Mouse (Mus musculus) intestine, embryonic 14.5 days (tissue): ENCODE data around the gene Med9. TPM values are rescaled to one million over a fixed set of nuclear protein-coding genes. Genes with fewer than 3 reads are reported as not detected.
A peak's percentile ranks its signal among the peaks of the same experiment; 100 is the strongest.

Source experiments
- ATAC-seq: fragments of 200-750 bp; cut with Nextera tagmentation; replicated peaks from 2 replicates; pipeline ENCODE4 v1.8.0; 2017; ENCODE audit warnings: low read depth, moderate number of reproducible peaks, moderate TSS enrichment, moderate library complexity; ENCODE audit not compliant: low FRiP score, low TSS enrichment
- DNase-seq: peaks from one replicate; pipeline ENCODE4 v3.0.0-alpha.2; 2018; ENCODE audit warnings: low spot score
- H3K27ac ChIP-seq: fragments of 300-500 bp; sonication (generic); 2 replicates; pipeline ENCODE4 v1.5.1; 2014; ENCODE audit warnings: low read depth, mild to moderate bottlenecking, control low read depth
- H3K27me3 ChIP-seq: fragments of 300-500 bp; sonication (generic); replicated peaks from 2 replicates; pipeline ENCODE4 v1.6.1; 2014; ENCODE audit warnings: low read length, control low read depth; ENCODE audit not compliant: control insufficient read depth, insufficient read depth
- H3K36me3 ChIP-seq: fragments of 300-500 bp; sonication (generic); 2 replicates; pipeline ENCODE4 v1.6.1; 2014; ENCODE audit warnings: low read length, control low read depth; ENCODE audit not compliant: control insufficient read depth, insufficient read depth
- H3K4me1 ChIP-seq: fragments of 300-500 bp; sonication (generic); replicated peaks from 2 replicates; pipeline ENCODE4 v1.6.1; 2014; ENCODE audit warnings: low read length, control low read depth, mixed read lengths; ENCODE audit not compliant: control insufficient read depth, insufficient read depth
- H3K4me2 ChIP-seq: fragments of 300-500 bp; sonication (generic); 2 replicates; pipeline ENCODE4 v1.6.1; 2014; ENCODE audit warnings: low read length
- H3K4me3 ChIP-seq: fragments of 300-500 bp; sonication (generic); 2 replicates; pipeline ENCODE4 v1.5.1; 2014; ENCODE audit warnings: low read depth, low read length, control low read depth, mixed read lengths
- H3K9ac ChIP-seq: fragments of 300-500 bp; sonication (generic); 2 replicates; pipeline ENCODE4 v1.6.1; 2014; ENCODE audit warnings: mild to moderate bottlenecking, low read length
- H3K9me3 ChIP-seq: fragments of 300-500 bp; sonication (generic); 2 replicates; pipeline ENCODE4 v1.6.1; 2016; ENCODE audit warnings: low read length, control low read depth; ENCODE audit not compliant: control insufficient read depth
- WGBS: fragments of 180-500 bp; shearing (Covaris S2); extraction: QIAGEN DNeasy Blood & Tissue Kit; methylation state at CpG from one replicate; pipeline ENCODE4 v1.1.7; 2014; 5-methylcytosine and 5-hydroxymethylcytosine counted together
- polyA plus RNA-seq: library from polyadenylated mRNA; unstranded; fragments of >200 nt; fragmentation: Nextera tagmentation; extraction: Ambion mirVana; gene quantifications from 2 replicates; pipeline ENCODE4 v1.2.1, GENCODE M21; 2014

The Med9 gene
- 41.0 and 41.5 TPM in 2 replicates for polyA plus RNA-seq

DNA sequence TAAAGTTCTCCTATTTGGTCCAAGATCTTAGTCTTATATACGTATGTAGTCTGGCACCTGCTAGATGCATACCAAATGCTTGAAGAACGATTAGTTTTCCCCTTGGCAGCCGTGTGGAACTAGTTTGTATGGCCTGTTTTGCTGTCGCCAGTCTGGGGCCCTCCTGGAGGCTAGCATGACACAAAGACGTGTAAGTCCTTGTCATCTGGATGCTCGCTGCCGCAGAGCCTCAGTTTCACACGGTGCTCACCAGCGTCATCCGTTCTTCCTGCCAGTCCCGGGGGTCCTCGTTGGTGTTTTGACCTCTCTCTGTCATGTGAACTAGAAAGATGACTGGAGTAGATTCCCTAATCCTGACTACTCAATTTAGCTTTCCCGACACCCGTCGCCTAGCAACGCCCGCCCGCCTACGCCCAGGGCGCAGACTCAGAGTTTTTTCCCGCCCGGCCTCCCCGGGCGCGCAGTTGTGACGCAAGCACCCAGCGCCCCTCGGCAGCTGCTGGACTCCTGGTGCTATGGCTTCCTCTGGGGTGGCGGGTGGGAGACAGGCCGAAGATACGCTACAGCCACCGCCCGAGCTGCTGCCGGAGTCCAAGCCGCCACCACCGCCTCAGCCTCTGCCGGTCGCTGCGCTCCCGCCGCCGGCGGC lies at the start of gene Med9:
Gene Med9, plus strand, starts transcription at position 455 of the 649 bp plus-strand sequence.
- no peaks in the 10 kb centered on the region for H3K9me3 ChIP-seq
- no peaks in the 10 kb centered on the region for H3K27me3 ChIP-seq
- ATAC-seq (peak; percentile 97), DNase-seq (peak; percentile 97)
- peak within 1 kb of the TSS; percentile 79 for H3K27ac ChIP-seq
- peak within 1 kb of the TSS; percentile 99 for H3K4me3 ChIP-seq
- peak within 1 kb of the TSS; percentile 93 for H3K4me2 ChIP-seq
- 0 out of 2 replicates have a peak, but pooled peaks cover 7% of the 10 kb centered on the region for H3K36me3 ChIP-seq
- under 1% methylated on average over 43 of the region's 43 CpGs for WGBS
- H3K9ac ChIP-seq: peak within 1 kb of the TSS; percentile 99
- H3K4me1 ChIP-seq: peaks cover 14% of the 10 kb centered on the region

DNA sequence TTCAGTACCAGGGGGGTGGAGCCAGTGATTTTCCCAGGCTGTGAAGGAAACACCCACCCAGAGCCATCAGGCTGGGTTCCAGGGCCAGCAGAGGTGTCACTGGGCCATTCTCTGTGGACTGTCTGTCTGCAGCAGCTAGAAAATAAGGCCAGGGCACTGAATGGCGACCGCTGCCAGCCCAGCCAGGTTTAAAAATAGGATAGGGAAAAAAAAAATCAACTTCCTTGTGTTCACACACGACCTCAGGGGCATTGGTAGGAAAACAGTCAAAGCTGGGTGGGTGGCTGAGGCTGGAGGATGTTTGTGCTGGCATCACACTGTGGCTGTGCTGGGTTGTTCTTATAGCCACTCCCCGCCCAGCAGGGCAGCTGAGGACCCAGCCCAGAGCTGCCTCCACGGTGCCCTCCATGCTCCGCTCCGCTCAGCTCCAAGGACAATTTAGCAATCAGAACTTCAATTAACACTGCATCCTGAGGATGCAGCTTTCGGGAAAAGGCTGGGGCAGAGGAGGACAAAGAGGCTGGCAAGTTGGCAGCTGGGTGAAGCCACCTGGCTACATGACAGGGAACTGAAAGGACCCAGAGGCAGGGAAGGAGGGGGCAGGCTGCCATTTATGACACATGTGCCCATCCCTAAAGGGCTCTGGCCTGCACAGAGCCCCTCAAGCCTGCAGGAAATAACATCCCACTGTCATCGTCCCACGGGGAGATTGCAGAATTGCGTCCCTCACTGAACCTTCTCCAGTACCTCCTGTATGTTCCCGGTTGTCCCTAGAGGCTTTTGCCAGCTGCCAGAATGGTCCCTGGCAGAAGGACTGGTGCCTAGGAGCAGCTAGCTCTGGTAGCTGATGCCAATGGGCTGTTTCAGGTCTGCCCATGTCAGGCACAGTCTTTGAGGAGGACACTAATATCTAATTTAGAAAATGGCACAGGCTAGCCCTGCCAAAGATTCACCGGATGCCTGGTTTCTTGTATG lies 48.0 kb upstream of the Med9 start:
- no peaks in the 10 kb centered on the region for H3K9me3 ChIP-seq
- no peak overlapping the region for H3K4me2 ChIP-seq
- no peaks in the 10 kb centered on the region for H3K36me3 ChIP-seq
- no peak overlapping the region for H3K4me3 ChIP-seq
- H3K27me3 ChIP-seq: no peaks in the 10 kb centered on the region
- H3K27ac ChIP-seq: no peak overlapping the region
- no peak overlapping the region for H3K9ac ChIP-seq
- WGBS: 57% methylated on average over 13 of the region's 13 CpGs
- DNase-seq (no peak), ATAC-seq (no peak)
- H3K4me1 ChIP-seq: peaks cover 4% of the 10 kb centered on the region

DNA sequence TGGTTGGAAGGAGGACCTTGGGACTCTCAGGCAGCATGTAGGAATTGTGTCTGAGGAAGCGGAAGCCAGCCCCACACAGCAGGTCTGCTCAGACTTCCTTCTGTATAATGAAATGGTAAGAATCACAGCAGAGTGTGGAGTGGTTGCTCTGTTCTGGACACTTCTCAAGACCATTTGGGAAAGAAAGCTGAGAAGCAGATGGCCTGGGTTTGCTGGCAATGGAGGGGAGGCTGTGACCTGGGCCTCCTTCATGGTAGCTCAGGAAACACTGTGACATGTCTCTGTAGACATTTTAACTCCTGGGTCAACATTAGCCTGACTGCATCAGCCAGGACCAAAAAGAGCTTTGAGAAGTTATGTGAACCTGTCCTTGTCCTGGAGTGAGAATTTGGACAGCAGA lies 47.0 kb upstream of the Med9 start:
- H3K27ac ChIP-seq: no peak overlapping the region
- 76% methylated on average over 1 of the region's 1 CpGs for WGBS
- H3K4me3 ChIP-seq: no peak overlapping the region
- ATAC-seq (no peak), DNase-seq (no peak)
- no peak overlapping the region for H3K9ac ChIP-seq
- no peaks in the 10 kb centered on the region for H3K36me3 ChIP-seq
- H3K4me2 ChIP-seq: no peak overlapping the region
- no peaks in the 10 kb centered on the region for H3K27me3 ChIP-seq
- H3K4me1 ChIP-seq: no peaks in the 10 kb centered on the region; the same call in 1 of the 2 replicates
- H3K9me3 ChIP-seq: no peaks in the 10 kb centered on the region

GRCm38 (mm10) chr11:59902045-59902726 lies 45.8 kb upstream of the Med9 start:
- Histone ChIP-seq H3K4me1 (no peaks in the 10 kb centered on the region; the same call in 1 of the 2 replicates), H3K36me3 (no peaks in the 10 kb centered on the region), H3K4me2 (no peak overlapping the region), H3K4me3 (no peak overlapping the region), H3K9ac (no peak overlapping the region), H3K9me3 (no peaks in the 10 kb centered on the region), H3K27ac (no peak overlapping the region), H3K27me3 (no peaks in the 10 kb centered on the region)
- 61% methylated on average over 8 of the region's 8 CpGs for WGBS
- ATAC-seq: no peak
- no peak for DNase-seq

GRCm38 (mm10) chr11:59906521-59907123 lies 41.4 kb upstream of the Med9 start:
- H3K4me2 ChIP-seq: no peak overlapping the region
- H3K4me3 ChIP-seq: no peak overlapping the region
- no peak overlapping the region for H3K27ac ChIP-seq
- H3K36me3 ChIP-seq: no peaks in the 10 kb centered on the region
- no peak overlapping the region for H3K9ac ChIP-seq
- ATAC-seq (no peak), DNase-seq (no peak)
- 94% methylated on average over 6 of the region's 6 CpGs for WGBS
- no peaks in the 10 kb centered on the region for H3K9me3 ChIP-seq
- no peaks in the 10 kb centered on the region for H3K4me1 ChIP-seq
- H3K27me3 ChIP-seq: no peaks in the 10 kb centered on the region

DNA sequence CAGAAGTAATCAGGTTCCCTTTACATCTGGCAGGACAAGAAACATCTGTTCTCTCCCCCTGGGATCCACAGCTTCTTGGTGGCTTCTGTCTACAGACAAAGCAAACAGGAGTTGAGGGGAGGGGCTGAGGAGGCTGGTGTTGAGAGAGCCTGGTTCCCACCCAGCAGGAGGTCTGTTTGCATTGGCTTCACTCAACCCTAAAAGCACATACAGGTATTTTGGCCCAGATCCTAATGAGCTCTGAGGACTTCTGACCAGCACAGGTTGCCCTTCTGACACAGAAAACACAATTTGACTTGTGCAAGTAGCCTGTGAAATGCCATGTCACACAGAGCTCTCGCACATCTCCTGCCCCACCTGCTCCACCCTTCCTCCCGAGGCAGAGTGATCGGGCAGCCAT lies 39.6 kb upstream of the Med9 start:
- H3K27ac ChIP-seq: no peak overlapping the region
- H3K27me3 ChIP-seq: no peaks in the 10 kb centered on the region
- H3K4me3 ChIP-seq: no peak overlapping the region
- ATAC-seq (no peak), DNase-seq (no peak)
- no peaks in the 10 kb centered on the region for H3K36me3 ChIP-seq
- no peaks in the 10 kb centered on the region for H3K9me3 ChIP-seq
- WGBS: 60% methylated on average over 3 of the region's 3 CpGs
- no peaks in the 10 kb centered on the region for H3K4me1 ChIP-seq
- no peak overlapping the region for H3K9ac ChIP-seq
- H3K4me2 ChIP-seq: no peak overlapping the region

- Histone ChIP-seq H3K4me2 (no peak overlapping the region), H3K27ac (no peak overlapping the region), H3K36me3 (no peaks in the 10 kb centered on the region), H3K4me3 (no peak overlapping the region), H3K9me3 (no peaks in the 10 kb centered on the region), H3K4me1 (no peaks in the 10 kb centered on the region), H3K27me3 (no peaks in the 10 kb centered on the region), H3K9ac (no peak overlapping the region)
- no peak for ATAC-seq
- no peak for DNase-seq
Measured at GRCm38 (mm10) chr11:59910586-59910985, 37.4 kb upstream of the Med9 start.

DNA sequence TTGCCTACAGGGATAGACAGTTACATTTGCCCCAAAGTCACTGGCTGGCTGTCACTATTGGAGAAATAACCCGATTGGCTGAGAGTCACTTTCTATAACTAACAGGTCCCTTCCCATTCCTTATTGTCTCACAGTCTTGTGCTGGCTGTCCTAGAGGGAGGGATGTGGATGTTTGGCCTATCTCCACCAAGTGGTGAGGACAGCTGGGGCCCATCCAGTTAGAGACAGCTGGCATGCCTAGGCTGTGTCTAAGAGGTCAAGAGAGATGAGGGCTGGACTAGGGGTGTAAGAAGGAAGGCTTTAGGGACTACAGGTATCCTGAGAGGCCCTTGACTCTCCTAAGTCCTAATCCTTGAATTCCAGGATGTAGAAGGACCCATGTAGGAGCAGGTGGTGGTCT lies 36.5 kb upstream of the Med9 start:
- H3K36me3 ChIP-seq: no peaks in the 10 kb centered on the region

More for the DNA sequence above, 36.5 kb upstream of the Med9 start:
- Histone ChIP-seq H3K9me3 (no peaks in the 10 kb centered on the region), H3K4me1 (no peaks in the 10 kb centered on the region), H3K4me3 (no peak overlapping the region), H3K27me3 (no peaks in the 10 kb centered on the region), H3K27ac (no peak overlapping the region), H3K9ac (no peak overlapping the region), H3K4me2 (no peak overlapping the region)
- 84% methylated on average over 1 of the region's 1 CpGs for WGBS
- ATAC-seq (no peak), DNase-seq (no peak)
